Mouse (Mus musculus) C2C12 (cell line): ENCODE measurements around the gene Papolb.

ENCODE experiments used
- CEBPB ChIP-seq: IDR thresholded peaks from one replicate; pipeline ENCODE4 v1.6.1; 2011; ENCODE audit warnings: low read depth, mild to moderate bottlenecking, control low read depth, moderate library complexity
- CTCF ChIP-seq: IDR thresholded peaks from one replicate; pipeline ENCODE4 v1.5.1; 2011; ENCODE audit not compliant: control insufficient read depth, insufficient read depth, insufficient read length
- FOSL1 ChIP-seq: IDR thresholded peaks from one replicate; pipeline ENCODE4 v1.8.0; 2011; ENCODE audit warnings: mild to moderate bottlenecking, low read length; ENCODE audit not compliant: poor library complexity, insufficient read depth, severe bottlenecking
- MAX ChIP-seq: IDR thresholded peaks from one replicate; pipeline ENCODE4 v1.6.1; 2011; ENCODE audit warnings: mild to moderate bottlenecking, control low read depth
- MYOD1 ChIP-seq: IDR thresholded peaks from one replicate; pipeline ENCODE4 v1.6.1; 2011; ENCODE audit warnings: low read depth; ENCODE audit not compliant: control insufficient read depth, insufficient read length
- MYOG ChIP-seq: IDR thresholded peaks from one replicate; pipeline ENCODE4 v1.6.1; 2011; ENCODE audit not compliant: control insufficient read depth, insufficient read length; ENCODE audit errors: extremely low read depth
- USF1 ChIP-seq: IDR thresholded peaks from one replicate; pipeline ENCODE4 v1.6.1; 2011; ENCODE audit warnings: low read depth, mild to moderate bottlenecking, control low read depth, moderate library complexity

DNA sequence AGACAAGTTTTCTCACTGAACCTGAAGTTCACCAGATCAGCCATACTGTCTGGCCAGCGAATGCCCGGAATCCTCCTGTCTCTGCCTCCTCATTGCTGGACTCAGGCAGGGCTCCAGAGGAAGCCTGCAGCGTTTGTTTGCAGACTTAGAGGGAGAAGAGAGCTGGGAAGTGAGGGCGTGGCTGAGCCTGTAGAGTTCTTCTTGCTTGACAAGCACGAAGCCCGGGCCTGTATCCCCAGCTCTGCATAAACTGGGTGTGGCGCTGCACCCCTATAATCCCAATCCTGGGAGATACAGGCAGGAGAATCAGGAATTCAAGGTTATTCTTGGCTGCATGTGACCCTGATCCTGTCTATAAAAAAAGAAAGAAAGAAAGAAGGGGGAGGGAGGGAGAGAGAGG is 30.4 kb upstream of the Papolb start:
- TF ChIP-seq CTCF (no peak), MAX (no peak), USF1 (no peak), MYOG (no peak), FOSL1 (no peak), CEBPB (no peak), MYOD1 (no peak)
